Mouse (Mus musculus) large intestine, adult 2 months (tissue): ENCODE measurements around the gene Akr1b7. TPM values are rescaled to one million over a fixed set of nuclear protein-coding genes. Genes with fewer than 3 reads are reported as not detected.
"Not testable (repeated sequence)": the region's sequence is repeated elsewhere in the genome, so short reads cannot be mapped to it uniquely, and the experiment has no call there.

Source experiments
- DNase-seq: peaks from one replicate; pipeline ENCODE4 v3.0.0-alpha.2; 2012; ENCODE audit warnings: low read depth, low spot score
- WGBS: fragments of 180-500 bp; shearing (Covaris S2); methylation state at CpG from one replicate; pipeline ENCODE4 v1.1.7; 2018; 5-methylcytosine and 5-hydroxymethylcytosine counted together
- polyA plus RNA-seq: library from polyadenylated mRNA; depleted of rRNA; stranded (reverse); fragments of >200 nt; gene quantifications from 2 replicates; pipeline ENCODE4 v1.2.3, GENCODE M21; 2012; rRNA removed

Akr1b7 gene
- 24.0 and 30.8 TPM in 2 replicates for polyA plus RNA-seq

- DNase-seq = peak; percentile 89
- WGBS = 18% methylated on average over 6 of the region's 6 CpGs
Observed at GRCm38 (mm10) chr6:34412023-34412422, at the start of gene Akr1b7. Akr1b7 (plus strand) TSS chr6:34412334.

DNA sequence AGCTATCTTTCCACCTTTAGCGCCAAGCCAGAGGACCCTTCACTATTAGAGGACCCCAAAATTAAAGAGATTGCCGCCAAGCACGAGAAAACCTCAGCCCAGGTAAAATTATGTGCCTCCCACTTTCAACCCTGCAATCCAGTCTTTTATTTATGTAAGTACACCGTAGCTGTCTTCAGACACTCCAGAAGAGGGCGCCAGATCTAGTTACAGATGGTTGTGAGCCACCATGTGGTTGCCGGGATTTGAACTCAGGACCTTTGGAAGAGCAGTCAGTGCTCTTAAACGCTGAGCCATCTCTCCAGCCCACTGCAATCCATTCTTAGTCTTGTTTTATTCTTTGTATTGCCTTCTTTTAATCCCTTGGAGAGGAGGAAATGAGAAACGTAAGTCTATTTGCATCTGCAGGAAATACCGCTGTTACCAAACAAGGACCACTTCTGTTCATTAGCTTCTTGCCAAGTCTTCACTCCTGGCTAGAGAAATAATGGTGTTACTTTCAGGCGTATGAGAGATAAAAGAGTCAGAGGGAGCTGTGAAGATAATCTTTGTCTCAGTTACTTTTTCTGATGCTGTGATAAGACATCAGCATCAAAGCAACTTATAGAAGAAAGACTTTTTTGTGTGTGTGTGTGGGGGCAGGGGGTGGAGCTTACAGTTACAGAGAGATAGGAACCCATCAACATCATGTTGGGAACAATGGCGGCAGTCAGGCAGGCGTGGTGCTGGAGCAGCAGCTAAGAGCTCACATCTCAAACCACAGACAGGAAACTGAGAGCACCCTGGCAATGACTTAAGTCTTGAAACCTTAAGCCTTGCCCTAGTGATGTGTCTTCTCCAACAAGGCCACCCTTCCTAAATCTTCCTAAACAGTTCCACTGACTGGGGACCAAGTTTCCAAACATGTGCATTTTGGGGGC, 47.7 kb upstream of the Akr1b7 start:
- no peak for DNase-seq
- 85% methylated on average over 12 of the region's 12 CpGs for WGBS

- DNase-seq = no peak
- WGBS = 82% methylated on average over 9 of the region's 9 CpGs
Observed at GRCm38 (mm10) chr6:34367998-34368397, 44.1 kb upstream of the Akr1b7 start.

DNA sequence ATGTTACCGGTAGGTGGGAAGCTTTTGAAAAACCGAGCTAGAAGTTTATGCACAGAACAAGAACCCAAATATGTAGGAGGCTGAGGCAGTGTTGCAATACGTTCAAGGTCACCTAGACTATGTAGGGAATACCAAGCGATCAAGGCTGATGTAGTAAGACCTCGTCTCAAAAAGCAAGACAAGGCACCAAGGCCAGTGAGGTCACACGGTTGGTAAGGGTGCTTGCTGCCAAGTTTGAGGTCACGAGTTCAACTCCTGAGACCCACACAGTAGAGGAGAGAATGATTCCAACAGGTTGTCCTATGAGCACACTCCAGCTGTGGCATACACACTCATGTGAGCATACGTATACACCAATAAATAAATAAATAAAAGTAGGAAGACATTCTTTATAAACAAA, 42.1 kb upstream of the Akr1b7 start:
- 80% methylated on average over 8 of the region's 8 CpGs for WGBS

DNA sequence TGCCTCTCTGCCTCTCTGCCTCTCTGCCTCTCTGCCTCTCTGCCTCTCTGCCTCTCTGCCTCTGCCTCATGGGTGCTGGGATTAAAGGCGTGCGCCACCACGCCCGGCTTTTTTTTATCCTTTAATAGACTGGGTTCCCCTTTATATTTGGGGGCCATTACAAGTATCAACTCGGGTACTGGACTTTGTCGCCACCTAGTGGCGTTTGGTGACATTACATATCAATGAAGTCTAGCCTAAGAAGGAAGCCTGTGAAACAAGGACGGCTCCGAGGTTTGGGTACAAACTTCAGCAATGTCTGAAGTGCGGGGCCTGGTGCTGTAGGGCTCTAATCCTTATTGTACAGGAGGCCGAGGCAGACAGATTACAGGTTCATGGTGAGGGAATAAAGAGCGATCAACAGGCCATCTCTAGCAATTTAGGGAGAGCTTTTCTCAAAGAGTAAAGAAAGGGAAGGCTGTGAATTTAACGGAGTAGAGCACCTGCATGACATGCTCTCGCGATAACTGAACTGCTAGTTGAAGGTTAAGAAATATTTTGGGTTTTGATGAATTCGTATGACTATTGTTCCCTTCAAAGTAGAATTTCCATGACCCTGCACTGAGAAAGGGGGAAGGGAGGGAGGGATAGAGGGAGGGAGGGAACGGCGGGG, 40.3 kb upstream of the Akr1b7 start:
- DNase-seq = no peak
- WGBS = 19% methylated on average over 18 of the region's 18 CpGs

More for the DNA sequence above, 42.1 kb upstream of the Akr1b7 start:
- DNase-seq = no peak

DNA sequence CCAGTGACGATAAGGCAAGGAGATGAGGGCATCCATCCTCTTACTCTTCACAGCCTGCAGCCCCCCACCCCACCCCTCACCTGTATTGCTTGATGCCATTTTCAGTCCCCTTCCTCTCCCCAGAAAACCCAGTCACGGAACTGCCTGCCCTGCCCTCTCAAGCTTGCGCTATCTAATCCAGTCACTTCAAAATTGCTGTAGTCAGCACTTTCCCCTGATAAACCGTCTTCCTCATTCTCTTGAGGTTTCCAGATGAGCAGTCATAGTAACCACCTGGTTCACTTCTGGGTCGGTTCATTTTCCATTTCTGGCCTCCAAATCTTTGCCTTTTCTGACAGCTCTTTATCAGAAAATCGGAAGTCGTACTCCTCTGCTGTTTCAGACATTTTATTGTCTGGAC, 38.3 kb upstream of the Akr1b7 start:
- no peak for DNase-seq
- WGBS = 82% methylated on average over 7 of the region's 7 CpGs

DNA sequence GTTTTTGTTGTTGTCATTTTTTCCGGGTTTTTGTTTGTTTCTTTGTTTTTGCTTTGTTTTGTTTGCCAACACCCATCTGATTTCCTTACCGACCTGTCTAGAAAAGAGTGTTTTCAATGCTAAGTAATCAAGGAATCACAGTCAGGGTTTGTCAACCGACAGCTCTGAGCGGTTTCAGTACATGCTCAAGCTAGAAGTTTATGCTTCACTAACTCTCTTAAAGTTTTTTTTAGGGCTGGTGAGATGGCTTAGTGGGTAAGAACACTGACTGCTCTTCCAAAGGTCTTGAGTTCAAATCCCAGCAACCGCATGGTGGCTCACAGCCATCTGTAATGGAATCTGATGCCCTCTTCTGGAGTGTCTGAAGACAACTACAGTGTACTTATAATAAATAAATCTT, 36.2 kb upstream of the Akr1b7 start:
- 81% methylated on average over 5 of the region's 5 CpGs for WGBS
- not testable (repeated sequence) for DNase-seq

DNA sequence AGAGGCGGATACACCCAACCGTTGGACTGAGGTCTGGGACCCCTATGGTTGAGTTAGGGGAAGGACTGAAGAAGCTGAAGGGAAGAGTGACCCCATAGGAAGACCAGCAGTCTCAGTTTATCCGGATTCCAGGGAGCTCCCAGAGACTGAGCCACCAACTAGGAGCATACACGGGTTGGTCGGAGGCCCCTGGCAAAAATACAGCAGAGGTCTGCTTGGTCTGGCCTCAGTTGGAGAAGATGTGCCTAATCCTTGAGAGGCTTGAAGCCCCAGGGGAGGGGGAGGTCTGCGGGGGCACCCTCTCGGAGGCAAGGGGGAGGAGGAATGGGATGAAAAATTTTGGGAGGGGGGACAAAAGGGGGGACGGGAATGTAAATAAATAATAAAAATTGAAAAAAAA, 28.7 kb upstream of the Akr1b7 start:
- DNase-seq = no peak
- WGBS = 44% methylated on average over 8 of the region's 8 CpGs

DNA sequence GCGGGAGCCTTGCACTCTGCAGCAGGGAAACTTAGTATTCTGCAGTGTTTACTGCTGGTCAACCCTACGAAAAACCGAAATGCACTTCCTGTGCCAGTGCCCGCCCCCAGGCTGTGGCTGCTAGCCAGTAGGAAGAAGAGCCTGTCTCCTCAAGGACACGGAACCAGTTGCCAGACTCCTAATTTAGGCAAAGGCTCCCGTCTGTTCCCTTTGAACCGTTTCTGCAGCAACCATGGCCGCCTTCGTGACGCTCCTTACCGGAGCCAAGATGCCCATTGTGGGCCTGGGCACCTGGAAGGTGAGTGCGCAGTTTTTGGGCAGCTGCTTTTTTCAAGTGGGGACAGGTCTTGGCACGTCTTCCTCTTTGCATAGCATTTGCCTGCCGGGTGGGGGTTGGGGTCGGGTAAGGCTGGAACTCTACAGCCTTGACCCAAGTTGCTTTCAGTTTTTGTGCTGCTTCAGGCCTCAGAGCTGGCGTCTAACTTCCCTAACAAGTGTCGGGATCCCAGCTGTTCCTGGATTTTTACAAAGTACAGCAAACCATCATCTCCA, 27.9 kb upstream of the Akr1b7 start, which contains the start of gene Akr1b10:
Akr1b10 (plus strand) TSS at position 109 of the 552 bp plus-strand sequence.
- 1% methylated on average over 17 of the region's 17 CpGs for WGBS
- DNase-seq = peak; percentile 32

DNA sequence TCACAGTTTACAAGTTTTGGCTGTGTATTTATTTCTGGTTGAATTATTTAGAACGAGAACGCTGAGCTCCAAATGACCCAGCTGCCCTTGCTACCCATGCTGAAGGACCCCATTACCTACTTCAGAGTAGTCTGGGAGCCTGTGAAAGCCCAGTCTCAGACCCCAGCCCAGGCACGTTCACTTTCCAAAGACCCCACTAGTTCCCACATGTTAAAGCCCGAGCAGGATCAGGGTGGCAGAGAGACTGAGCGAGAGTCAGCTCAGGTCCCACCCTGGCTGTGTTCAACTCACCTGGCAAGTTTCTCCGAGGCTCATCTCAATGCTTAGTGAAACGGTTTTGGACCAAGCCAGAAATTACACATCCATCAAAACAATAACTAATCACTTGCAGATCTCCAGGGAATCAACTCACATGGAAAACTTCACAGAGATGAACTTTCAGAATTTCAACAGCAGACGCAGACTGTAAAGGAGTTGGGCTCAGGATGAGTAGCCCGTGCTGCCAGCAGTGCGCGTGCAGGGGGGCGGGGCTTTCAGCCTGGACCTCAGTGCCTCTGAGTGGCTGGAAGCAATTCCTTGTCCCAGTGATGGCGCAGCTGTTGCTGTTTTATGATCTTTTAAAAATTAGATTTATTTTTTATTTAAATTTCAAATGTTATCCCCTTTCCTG, 27.3 kb upstream of the Akr1b7 start:
- DNase-seq = no peak
- WGBS = 3% methylated on average over 13 of the region's 13 CpGs

GRCm38 (mm10) chr6:34388420-34389156, 23.5 kb upstream of the Akr1b7 start:
- WGBS = 66% methylated on average over 4 of the region's 4 CpGs
- no peak for DNase-seq

- WGBS = 73% methylated on average over 5 of the region's 5 CpGs
Observed at GRCm38 (mm10) chr6:34395897-34396296, 16.2 kb upstream of the Akr1b7 start.

GRCm38 (mm10) chr6:34398431-34398830, 13.7 kb upstream of the Akr1b7 start:
- WGBS = 93% methylated on average over 6 of the region's 6 CpGs
- no peak for DNase-seq

More at GRCm38 (mm10) chr6:34395897-34396296, 16.2 kb upstream of the Akr1b7 start:
- no peak for DNase-seq

GRCm38 (mm10) chr6:34399606-34400220, 12.4 kb upstream of the Akr1b7 start:
- DNase-seq = no peak
- 87% methylated on average over 13 of the region's 13 CpGs for WGBS

DNA sequence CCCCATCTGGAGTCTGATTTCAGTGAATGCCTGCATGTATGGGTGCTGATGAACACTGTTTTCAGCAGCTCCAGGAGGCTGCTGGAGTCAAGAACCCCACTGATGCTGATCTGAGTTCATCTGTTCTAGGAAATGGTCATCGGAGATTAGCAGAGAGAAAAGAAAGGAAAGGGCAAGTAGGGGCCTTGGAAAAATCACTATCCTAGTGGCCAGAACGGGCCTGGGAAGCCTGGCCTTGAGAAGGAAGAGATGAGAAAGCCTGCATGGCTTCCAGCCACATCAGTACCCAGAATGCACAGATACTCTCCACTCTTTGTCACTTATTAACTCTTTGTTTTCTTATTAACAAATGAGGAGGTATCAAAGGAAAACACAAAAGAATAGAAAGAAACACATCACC, 11.4 kb upstream of the Akr1b7 start:
- WGBS = 79% methylated on average over 2 of the region's 2 CpGs
- DNase-seq = no peak

DNA sequence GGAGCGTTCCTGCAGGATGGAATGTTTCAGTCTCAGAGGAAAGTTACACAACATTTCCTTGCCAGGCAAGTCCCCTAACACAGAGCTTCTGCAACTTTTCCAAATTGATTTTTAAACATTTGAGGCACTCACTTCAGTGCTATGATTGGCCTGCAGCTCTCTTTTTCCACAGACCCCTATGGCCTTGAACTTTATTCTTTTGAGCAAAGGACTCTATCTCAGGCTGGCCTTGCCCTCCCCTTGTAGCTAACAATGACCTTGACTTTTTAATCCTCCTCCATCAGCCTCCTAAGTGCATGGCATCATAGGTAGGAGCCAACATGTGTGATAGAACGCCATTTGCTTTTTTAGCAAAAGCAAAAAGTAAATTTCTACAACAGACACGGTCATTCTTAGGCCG, 5.4 kb upstream of the Akr1b7 start:
- WGBS = 82% methylated on average over 4 of the region's 4 CpGs
- DNase-seq = no peak

DNA sequence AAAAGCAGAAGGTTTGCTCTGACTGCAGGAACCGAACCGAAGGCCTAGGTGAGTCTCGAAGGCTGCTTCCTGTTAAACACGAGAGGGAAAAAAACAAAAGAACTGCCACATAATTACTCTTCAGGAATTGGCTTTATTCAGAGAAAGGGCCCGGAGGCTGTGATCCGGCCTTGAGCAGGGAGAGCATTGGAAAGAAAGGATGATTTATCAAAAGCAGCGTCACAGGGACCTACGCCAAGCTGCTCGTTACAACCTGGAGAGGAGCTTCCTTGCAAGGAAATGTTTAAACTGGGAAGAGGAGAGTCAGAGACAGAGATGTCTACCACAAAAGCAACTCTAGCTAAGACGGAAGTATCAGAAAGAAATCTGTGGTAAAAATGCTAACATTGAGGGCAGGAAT, 4.7 kb upstream of the Akr1b7 start:
- WGBS = 80% methylated on average over 10 of the region's 10 CpGs
- DNase-seq = no peak

- 66% methylated on average over 1 of the region's 1 CpGs for WGBS
- DNase-seq = no peak
Observed at GRCm38 (mm10) chr6:34412688-34413087, 554 bp downstream of the Akr1b7 start.

DNA sequence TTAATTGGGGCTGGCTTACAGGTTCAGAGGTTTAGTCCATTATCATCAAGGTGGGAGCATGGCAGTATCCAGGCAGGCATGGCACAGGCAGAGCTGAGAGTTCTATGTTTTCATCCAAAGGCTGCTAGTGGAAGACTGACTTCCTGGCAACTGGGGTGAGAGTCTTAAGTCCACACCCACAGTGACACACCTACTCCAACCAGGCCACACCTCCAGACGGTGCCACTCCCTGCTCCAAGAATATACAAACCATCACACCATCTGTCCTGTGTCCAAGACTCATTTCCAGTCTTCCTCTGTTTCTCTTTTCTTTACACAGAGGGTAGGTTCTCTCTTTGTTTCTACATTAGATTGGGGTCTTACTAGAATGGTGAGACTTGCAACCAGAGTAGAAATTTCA, 1.3 kb downstream of the Akr1b7 start:
- not testable (repeated sequence) for DNase-seq
- 12% methylated on average over 1 of the region's 1 CpGs for WGBS
